Mouse (Mus musculus) c-Kit-positive CD71-negative TER-119-negative erythroid progenitor cells, embryonic 14.5 days (primary cell): ENCODE measurements around the gene Tex14.

Experiments used
- DNase-seq: peaks from one replicate; pipeline ENCODE4 v3.0.0-alpha.2; 2013; ENCODE audit warnings: low read depth

The Tex14 gene

DNA sequence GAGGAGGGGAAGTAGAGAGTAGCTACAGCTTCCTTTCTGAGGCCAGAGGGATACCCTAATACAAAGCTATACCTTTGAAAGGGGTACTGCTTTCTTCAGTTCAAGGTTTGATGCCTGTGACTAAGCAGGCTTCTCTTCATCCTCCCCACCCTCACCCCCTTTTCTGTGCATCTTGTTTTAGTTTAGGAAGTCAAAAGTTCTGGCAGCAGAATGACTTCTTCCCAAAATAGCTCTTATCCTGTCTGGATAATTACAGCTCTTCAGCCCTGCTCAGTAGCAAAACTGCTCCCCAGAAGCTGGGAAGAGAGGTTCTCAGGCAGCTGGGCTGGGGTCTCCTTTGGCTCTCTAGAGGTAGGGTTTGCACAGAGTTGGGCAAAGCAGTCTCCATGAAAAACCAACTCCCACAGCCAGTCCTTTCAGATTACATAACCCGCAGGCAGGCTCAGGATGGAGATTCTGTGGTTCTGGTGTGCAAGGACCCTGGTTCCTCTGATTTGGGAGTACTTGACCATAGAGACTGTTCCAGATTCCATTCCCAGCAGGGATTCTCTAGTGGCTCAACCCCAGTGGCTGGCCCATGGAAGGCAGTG, 166.6 kb downstream of the Tex14 start:
- no peak for DNase-seq

DNA sequence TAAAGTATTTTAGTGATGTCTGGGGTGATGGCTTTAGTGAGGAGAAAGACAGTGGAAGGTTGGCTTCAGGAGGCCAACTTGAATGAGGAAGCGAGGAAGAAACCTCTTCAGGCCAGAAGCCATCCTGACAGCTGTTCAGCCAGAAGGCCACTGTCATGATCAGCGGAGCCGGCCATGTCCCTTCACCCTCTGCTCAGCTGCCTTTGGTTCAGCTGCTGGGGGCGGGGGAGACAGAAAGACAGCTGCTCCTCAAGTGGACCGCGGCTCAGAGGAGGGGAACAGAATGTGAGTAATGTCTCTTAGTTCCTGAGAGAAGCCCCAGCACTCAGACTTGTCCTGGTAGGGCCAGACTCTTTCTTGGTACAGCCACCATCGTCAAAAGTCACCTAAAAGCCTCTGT, 168.9 kb downstream of the Tex14 start:
- no peak for DNase-seq

DNA sequence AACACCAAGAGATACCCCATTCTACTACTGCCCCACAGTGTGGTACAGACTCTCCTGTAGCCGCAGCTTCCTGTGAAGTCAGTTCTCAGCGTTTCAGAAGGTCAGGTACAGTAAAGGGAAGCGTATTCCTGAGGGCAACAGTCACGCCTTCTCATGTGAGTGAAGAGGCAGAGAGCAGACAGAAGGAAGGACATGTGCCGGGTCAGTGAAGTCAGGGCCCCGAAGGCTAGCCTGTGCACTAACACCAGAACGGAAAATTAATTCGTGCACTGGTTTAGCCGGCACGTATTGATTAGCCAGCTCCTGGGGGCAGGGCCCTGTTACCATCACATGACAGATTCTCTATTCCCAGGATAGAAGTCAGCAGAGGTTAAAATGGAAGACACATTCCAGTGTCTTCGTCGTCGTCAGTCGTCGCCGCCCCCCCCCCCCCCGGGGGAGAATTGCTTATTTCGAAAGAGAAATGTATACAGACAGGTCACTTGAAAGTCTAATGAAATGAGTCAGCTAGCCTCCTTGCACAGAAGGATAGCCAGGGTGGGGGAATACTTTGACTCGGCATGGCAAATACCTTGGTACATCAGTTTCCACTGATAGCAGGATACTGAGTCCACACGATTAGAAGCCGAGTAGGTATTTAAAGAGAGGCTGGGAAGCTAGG, 169.8 kb downstream of the Tex14 start:
- DNase-seq, result no peak

DNA sequence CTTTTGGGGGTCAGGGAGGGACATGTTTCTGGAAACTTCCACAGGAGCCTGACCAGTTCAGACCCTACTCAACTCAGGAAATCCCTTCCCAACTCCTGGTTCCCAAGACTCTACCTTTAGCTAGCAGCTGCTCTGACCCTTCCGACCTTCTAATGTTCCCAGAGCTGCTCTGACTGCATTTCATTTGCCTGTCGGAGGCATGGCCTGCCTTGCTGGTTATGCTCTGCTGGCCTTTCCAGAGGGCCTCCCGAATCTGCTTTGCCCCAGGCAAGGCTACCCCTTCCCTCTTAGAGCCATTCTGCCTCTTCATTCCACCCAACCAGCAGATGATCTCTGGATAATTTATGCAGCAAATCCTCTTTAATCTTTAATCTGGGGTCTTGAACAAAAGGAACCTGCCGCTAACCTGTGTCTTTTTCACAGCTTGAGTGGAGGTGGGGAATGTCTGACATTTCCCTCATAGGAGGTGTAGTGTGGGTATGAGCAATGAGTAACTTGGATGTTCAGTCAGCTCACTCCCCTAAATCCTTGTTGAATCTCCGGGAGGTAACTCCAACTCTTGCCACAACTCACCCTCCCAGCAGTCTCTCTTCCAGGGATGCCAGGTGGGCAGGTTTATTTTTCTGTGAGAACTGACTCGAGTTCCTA, 172.9 kb downstream of the Tex14 start:
- no peak for DNase-seq

DNA sequence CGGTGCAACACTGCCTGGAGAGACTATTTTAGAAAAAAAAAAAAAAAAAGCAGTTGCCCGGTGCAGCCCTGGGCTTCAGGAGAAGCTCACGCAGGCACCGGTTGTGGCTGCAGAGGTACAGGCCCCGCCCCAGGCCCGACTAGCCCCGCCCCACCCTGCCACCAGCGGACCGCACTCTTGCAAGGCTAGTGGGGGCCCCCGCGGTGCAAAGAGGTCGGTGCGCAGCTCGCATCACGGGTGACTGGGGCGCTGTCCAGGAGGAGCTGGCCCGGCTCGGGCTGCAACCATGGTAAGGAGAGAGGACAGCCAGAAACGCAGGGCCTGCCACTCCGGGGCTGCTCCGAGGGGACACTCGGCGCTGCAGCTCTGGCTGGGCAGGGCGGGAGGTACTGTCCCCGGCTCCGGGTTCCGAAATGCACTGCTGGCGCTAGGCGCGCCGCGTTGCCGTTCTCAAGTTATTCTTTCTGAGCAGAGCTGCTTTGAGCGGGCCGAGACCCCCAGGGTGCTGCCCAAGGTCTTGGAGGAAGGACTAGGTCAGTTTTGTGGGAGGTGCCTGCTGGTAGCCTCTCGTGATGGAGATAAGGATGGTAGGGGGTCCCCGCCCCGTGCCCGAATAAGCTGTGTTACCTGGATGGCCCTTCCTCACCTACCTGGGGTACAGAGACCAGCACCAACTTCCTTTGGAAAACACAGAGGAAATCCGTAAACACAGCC, 173.5 kb downstream of the Tex14 start:
- no peak for DNase-seq

DNA sequence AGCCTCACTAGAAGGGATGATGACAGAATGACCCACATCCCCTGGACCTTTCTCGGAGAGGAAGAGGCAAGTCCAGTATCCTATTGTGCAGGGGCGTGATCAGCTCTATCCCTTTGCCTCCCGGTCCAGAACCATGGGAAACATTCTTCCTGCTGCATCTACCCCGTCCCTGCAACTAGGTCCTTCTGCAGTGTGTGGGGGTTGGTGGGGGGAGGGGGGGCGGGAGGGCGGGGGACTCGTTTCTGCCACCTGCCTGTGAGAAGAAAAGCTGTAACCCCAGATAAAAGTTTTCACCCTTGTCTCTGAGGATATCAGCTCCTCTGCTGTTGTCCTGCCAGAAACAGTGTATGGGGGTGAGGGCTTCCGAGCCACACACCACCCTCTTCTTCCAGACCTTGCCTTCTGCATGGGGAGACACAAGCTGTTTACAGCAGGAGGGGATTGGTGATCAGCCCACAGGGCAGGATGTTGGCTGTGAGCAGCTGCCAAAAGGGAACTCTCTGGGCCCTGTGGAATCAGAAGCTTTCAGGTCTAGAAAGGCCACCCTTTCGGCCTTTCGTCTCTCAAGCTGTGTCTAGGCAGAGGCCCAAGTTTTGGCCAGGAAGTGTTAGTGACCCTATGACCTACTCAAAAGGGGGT, 174.2 kb downstream of the Tex14 start:
- no peak for DNase-seq

DNA sequence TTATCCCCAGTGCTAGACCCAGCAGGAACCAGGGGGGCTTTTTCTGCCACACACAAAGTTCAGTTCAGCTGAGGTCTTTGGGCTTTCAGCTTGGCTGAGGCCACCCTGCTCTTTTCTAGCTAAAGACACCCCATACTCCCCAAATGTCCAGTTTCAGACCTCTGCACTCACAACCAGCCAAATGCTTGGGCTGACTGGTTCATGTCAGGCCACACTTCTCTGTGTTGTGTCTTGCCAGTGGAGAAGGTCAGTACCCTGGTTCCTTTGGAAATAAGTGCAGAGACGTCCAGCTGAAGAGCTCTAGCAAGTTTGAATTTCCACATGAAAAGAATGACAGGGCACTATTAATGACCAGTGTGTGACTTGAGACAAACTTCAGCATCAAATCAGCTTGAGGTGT, 174.8 kb downstream of the Tex14 start:
- no peak for DNase-seq

DNA sequence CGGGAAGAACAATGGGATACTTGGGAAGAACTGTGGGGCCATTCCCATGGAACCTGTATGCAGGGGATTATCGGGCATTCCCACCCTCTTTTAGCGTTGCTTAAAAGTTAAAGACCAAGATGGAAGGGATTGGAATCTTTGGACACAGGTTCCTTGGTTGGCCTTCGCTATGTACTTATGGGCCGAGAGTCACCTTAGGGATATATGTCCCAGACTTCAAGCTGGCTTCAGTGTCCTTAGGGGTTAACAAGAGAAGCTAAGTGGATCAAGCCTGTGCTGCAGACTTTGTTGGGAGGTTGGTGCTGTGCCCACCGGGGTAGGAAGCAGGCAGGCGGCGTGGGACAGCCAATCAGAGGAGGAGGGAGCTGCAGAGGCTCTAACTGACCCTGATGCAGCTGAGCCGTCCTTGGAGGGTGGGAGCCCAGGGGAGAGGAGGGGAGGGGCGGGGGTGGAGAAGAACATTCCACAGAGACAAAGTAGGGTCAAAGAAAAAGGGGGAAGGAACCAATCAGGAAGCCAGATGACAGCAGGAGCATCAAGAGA, 175.7 kb downstream of the Tex14 start:
- DNase-seq, result no peak

DNA sequence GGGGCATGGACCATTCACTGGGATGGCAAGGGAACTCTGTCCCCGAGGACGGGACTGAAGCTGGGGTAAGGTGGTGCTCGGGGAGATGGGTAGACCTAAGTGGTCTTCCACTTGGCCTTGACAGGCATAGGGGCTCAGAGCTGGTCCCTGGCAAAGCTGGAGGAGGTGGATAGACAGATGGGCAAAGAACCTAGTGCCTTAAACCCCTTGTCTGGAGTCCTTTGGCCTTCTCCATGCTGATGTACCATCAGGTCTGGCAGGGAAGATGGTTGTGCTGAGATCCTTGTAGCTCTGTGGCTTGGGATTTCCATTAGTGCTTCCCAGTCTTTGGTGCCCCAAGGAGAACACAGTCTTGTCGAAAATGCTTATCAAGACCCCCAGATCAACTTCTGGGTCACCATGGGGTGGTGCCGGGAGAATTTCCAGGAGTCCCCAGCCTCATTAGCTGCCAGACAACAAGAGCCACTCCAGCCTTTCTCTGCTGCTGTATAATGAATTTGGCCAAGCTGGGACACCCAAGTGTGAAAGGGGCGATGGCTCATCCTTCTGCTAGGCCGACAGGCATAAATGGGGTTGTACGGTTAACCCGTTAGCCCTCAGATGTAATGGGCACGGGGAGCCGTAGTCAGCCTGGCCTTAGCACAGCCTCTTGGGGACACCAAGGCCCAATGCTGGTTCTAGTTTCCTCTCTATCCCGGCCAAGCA, 176.4 kb downstream of the Tex14 start:
- DNase-seq, result no peak

DNA sequence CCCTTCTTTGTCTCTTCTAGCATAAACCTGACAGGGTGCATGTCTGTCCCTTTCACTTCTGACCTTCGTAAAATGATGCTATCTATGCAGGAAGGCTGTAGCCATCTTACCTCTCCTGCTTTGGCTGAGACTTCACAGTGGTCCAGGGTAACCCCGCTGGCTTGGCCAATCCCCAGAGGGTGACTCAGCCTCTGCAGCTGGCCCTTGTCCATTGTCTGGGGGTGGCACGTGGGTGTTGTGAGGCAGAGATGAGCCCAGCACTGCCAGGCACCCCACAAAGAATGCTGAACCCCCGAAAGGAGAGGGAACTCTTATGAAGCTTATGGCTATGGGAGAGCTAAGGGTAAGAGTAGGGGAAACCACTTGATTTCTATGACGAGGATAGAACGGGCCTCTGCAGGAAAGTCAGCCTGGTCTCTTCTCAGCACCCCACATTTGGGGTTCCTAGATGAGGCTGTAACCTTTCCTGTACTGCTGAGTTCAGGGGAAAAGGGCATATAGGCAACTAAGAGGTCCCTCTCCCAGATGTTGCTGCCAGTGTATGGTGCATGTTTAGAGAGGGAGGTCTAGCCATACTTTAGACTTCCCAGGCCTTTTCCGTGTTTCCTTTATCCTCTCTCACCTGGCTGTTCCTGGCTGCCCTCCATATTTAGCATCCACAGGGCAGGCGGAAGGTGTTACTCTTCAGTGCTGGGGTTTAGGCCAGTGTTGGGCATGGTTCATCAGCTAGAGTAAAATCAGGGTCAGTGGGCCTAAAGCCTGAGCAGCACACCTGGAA, 177.3 kb downstream of the Tex14 start:
- DNase-seq, result no peak

DNA sequence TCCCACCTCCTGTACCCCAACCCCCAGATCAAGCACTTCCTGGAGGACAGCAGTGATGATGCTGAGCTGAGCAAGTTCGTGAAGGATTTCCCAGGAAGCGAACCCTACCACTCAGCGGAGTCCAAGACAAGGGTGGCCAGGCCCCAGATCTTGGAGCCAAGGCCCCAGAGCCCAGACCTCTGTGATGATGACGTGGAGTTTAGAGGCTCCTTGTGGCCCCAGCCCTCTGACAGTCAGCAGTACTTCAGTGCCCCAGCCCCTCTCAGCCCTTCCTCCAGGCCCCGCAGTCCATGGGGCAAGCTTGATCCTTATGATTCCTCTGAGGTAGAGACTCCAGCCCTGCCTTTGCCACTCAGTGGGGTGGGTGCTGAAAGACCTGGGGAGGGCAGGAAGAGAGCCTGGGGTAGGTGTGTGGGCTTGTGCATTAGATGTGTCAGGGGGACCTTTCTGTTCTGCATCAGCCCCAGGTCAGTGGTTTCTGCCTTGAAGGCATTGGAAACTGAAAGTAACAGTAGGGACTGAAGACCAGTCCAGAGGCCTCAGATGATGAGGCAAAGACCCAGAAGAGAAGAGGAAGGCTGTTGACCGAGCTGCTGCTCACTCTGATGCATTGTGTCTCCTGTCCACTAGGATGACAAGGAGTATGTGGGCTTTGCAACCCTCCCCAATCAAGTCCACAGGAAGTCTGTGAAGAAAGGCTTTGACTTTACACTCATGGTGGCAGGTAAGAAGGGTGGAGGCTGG, 178.6 kb downstream of the Tex14 start:
- no peak for DNase-seq

DNA sequence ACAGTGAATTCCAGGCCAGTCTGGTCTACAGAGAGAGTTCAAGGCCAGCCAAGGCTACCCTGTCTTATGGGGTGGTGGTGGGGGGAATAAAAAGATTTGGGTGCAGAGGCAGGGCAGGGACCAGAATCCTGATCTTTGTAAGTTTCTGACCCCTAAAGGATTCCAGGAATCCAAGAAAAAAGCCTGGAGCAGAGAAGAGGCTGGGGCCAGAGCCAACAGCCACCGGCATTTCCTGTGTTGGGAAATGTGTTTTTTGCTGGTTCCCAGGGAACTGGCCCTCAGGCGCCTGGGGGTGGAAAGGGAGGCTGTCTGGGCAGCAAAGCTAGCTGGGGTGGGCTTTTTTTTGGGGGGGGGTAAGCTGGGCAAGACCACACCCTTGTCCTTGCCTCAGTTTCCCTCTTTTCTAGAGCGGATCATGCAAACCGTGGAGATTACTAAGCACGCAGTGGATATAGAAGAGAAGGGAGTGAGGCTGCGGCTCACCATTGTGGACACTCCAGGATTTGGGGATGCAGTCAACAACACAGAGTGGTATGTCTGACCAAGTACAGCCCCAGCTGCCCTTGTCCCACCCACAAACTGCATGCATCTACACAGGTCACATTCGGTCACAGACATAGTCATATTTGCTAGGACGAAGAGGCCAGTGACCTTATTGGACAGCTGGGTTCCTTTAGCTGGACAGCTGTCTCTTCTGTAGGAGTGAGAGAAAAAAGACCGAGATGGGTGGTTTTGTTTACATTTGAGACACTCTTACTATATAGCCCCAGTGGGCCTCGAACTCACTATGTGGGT, 180.0 kb downstream of the Tex14 start:
- no peak for DNase-seq

DNA sequence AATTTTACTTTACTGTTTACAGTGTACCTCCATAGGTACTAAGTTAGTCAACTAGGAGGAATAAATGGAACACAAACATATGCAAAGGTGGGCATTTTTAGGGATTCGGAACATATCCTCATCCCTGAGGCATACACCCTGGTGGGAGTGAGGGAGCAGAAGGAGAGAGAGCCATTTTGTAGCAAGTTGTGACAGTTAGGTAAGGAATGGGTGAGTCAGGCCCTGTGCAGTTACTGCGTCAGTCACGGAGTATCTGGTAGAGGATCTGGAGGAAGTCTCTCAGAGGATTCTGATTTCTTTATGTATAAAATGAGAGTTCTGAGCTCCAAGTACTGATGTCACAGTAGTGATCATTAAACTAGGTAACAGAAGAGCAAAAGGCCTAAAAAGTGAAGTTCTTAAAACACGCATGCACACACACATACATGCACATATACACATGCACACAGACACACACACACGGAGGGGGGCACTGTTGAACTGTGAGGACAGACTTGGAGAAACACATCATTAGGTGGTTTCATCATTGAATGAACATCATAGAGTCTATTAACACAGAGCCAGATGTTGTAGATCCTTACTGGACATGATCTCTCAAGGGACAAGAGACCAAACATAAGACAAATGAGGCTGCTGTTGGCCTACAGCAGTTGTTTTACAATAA, 182.5 kb downstream of the Tex14 start:
- no peak for DNase-seq

DNA sequence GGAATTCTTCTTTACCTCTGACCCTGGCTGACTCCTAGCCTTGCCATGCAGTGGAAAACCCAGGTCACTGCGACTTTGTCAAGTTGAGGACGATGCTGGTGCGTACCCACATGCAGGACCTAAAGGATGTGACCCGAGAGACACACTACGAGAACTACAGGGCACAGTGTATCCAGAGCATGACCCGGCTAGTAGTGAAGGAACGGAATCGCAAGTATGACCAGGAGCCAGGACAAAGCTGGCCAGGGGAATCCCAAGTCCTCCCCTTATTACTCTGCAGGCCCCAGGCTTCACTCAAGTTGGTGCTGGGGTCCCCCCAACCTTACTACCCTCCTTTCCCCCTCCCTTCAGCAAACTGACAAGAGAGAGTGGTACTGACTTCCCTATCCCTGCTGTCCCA, 184.7 kb downstream of the Tex14 start:
- no peak for DNase-seq

DNA sequence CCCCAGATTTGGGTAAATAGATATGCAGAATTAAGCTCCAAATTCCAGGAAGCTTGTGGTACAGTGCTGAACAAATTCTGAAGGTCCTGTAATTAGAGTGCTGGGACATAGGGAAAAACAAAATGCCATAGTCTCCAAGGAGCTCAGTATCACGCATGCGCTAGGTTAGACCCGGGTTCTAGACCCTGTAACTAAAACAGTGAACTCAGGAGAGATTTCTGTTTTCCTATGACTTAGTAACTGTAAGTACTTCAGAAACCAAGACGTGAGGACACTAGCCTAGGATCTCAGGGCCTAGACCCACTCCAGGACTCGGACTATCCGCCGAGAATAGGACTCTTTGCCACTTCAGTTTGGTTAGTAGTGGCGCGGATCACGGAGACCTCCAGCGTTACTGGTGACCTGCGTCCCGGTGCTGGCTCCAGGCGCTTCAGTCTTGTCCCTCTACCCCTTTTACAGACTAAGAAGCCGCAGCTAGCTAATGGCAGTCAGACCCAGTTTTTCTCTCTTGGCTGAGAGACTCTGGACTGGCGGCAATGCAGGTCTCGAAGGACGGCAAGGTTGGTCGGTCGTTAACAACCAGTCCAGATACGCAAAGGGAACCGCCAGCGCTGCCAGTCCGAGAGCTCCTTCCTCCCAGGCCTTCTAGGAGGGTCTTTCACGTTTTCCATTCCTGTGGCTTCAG, 186.1 kb downstream of the Tex14 start:
- DNase-seq, result no peak

DNA sequence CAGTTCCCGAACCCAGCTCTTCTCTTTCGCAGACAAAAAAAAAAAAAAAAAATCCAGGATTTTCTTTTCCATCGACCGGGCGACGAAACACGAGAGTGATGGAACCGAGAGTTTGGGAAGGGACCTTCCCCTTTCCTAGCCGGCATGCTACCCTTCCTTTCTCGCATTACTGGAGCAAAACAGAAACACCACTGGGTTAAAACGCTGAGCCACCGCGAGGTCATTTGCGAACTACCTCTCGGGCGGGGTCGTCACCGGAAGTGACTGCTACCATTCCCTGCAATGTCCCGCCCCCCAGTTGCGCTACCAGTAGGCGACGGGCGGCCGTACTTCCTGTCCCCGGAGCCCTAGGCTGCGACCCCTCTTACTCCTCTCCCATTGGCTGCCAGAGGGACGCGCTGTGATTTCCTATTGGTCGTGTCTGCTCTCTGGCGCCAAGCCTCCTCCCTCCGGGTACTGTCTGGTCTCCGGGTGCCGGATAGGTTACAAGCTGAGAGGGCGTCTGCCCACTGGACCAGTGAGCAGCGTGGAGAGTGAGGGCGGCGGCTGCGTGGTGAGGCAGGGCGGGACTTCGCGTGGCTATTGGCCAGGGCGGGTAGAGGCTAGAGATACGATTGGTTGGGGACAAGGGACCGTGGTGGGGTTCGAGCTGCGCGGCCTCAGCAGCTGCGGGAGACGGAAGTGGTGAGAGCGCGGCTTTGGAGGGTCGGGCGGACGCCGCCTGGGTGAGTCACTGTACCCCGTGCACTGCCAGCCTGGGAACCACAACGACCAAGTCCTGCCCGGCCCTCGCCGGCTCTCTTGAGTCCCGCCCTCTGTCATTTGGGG, 186.9 kb downstream of the Tex14 start, which contains the start of gene Mtmr4:
Gene Mtmr4 (plus strand): TSS at position 637 of the 828 bp plus-strand sequence.
- peak; percentile 95 for DNase-seq

DNA sequence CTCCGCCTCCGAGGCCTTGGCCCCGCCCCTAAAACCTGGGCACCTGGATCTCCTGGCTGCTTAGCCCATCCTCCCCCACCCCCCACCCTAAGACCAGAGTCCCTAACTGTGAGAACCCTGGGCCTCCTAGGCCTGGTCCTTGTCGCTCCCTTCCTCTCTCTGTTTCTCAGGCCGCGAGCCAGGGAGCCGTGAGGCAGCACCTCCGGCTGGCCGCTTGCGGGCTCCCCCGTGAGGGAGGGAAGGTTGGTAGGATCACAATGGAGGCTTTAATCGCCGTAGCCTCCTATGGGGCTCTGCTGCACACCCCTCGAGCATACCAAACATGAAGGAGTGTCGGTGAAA, 187.5 kb downstream of the Tex14 start:
- DNase-seq, result no peak
